Mouse (Mus musculus) CH12.LX (cell line): ENCODE data around the gene Itpr2. TPM values are rescaled to one million over a fixed set of nuclear protein-coding genes. Genes with fewer than 3 reads are reported as not detected.

ENCODE experiments used
- DNase-seq: peaks from one replicate; pipeline ENCODE4 v3.0.0-alpha.2; 2013; ENCODE audit errors: extremely low read depth
- H3K27ac ChIP-seq: 2 replicates; pipeline ENCODE4 v1.5.1; 2012; ENCODE audit warnings: low read depth, mild to moderate bottlenecking, control low read depth, moderate library complexity; ENCODE audit not compliant: insufficient read depth
- H3K27me3 ChIP-seq: replicated peaks from 2 replicates; pipeline ENCODE3; 2012; ENCODE audit warnings: inconsistent platforms
- H3K36me3 ChIP-seq, 2 experiments: replicated peaks in 1 of 2; 2 replicates each; pipeline versions ENCODE3 to v1.6.1; 2012; ENCODE audit warnings: inconsistent platforms in 1 of 2, low read length in 1 of 2, mild to moderate bottlenecking in 1 of 2, mixed read lengths in 1 of 2, moderate library complexity in 1 of 2; ENCODE audit not compliant: control insufficient read depth in 1 of 2, insufficient read depth in 1 of 2
- H3K4me1 ChIP-seq, 2 experiments: 2 replicates each; pipeline ENCODE4 v1.6.1; 2012; ENCODE audit warnings: inconsistent platforms in 1 of 2, moderate library complexity in 1 of 2; ENCODE audit not compliant: insufficient read depth in 2 of 2, control insufficient read depth in 1 of 2
- H3K4me2 ChIP-seq: 2 replicates; pipeline ENCODE4 v1.6.1; 2012; ENCODE audit warnings: low read depth, mild to moderate bottlenecking, control low read depth; ENCODE audit not compliant: poor library complexity, insufficient read depth, severe bottlenecking
- H3K4me3 ChIP-seq, 3 experiments: fragments of 150-350 bp in 1 of 3; sonication (generic) in 1 of 3; replicated peaks in 1 of 3; 2 replicates each; pipeline versions ENCODE3 to v1.5.1; 2011 to 2012; ENCODE audit warnings: low read depth in 2 of 3, low read length in 2 of 3, mild to moderate bottlenecking in 2 of 3, moderate library complexity in 2 of 3, control low read depth in 1 of 3, improper control_type of control experiment in 1 of 3, inconsistent platforms in 1 of 3, mixed read lengths in 1 of 3; ENCODE audit not compliant: poor library complexity in 1 of 3
- H3K79me2 ChIP-seq: replicated peaks from 2 replicates; pipeline ENCODE4 v1.6.1; 2012; ENCODE audit warnings: mild to moderate bottlenecking, moderate library complexity; ENCODE audit not compliant: control insufficient read depth, poor library complexity, insufficient read depth, severe bottlenecking; ENCODE audit errors: extremely low read depth
- H3K9ac ChIP-seq: 2 replicates; pipeline ENCODE4 v1.6.1; 2012; ENCODE audit warnings: low read depth, mild to moderate bottlenecking, control low read depth, moderate library complexity; ENCODE audit not compliant: insufficient read depth
- H3K9me3 ChIP-seq: replicated peaks from 2 replicates; pipeline ENCODE3; 2012; ENCODE audit warnings: low read length, inconsistent platforms, mixed read lengths
- CTCF ChIP-seq, 2 experiments: IDR thresholded peaks in 1 of 2; conservative IDR thresholded peaks in 1 of 2; 2 replicates each; pipeline ENCODE4 v1.5.1; 2011 to 2012; ENCODE audit warnings: low read depth in 2 of 2, low read length in 2 of 2, improper control_type of control experiment in 1 of 2, inconsistent platforms in 1 of 2, mild to moderate bottlenecking in 1 of 2, moderate library complexity in 1 of 2
- E2F4 ChIP-seq: IDR thresholded peaks from 2 replicates; pipeline ENCODE4 v1.6.1; 2011; ENCODE audit warnings: low read depth, low read length, improper control_type of control experiment; ENCODE audit not compliant: insufficient replicate concordance
- ELF1 ChIP-seq: IDR thresholded peaks from 2 replicates; pipeline ENCODE4 v1.6.1; 2014; ENCODE audit warnings: low read depth, mild to moderate bottlenecking, inconsistent platforms, low read length, improper control_type of control experiment
- ETS1 ChIP-seq: conservative IDR thresholded peaks from 2 replicates; pipeline ENCODE4 v1.6.1; 2012; ENCODE audit warnings: low read depth, mild to moderate bottlenecking, inconsistent platforms, low read length, improper control_type of control experiment, moderate library complexity
- JUN ChIP-seq: IDR thresholded peaks from 2 replicates; pipeline ENCODE4 v1.6.1; 2011; ENCODE audit warnings: low read depth, mild to moderate bottlenecking, low read length, improper control_type of control experiment, moderate library complexity; ENCODE audit not compliant: insufficient read depth
- KAT2A ChIP-seq: IDR thresholded peaks from 2 replicates; pipeline ENCODE4 v1.6.1; 2012; ENCODE audit warnings: low read length, improper control_type of control experiment, inconsistent platforms; ENCODE audit not compliant: insufficient replicate concordance
- MAFK ChIP-seq: IDR thresholded peaks from 2 replicates; pipeline ENCODE4 v1.6.1; 2011; ENCODE audit warnings: low read length, improper control_type of control experiment; ENCODE audit not compliant: insufficient replicate concordance
- MAX ChIP-seq: IDR thresholded peaks from 2 replicates; pipeline ENCODE4 v1.6.1; 2011; ENCODE audit warnings: low read length, improper control_type of control experiment
- MAZ ChIP-seq: IDR thresholded peaks from 2 replicates; pipeline ENCODE4 v1.6.1; 2012; ENCODE audit warnings: low read depth, mild to moderate bottlenecking, inconsistent platforms, low read length, improper control_type of control experiment, moderate library complexity
- MEF2A ChIP-seq: IDR thresholded peaks from 2 replicates; pipeline ENCODE4 v1.6.1; 2014; ENCODE audit warnings: low read depth, mild to moderate bottlenecking, inconsistent platforms, low read length, improper control_type of control experiment, borderline replicate concordance
- MXI1 ChIP-seq: IDR thresholded peaks from 2 replicates; pipeline ENCODE4 v1.6.1; 2011; ENCODE audit warnings: mild to moderate bottlenecking, low read depth, low read length, improper control_type of control experiment
- NELFE ChIP-seq: IDR thresholded peaks from 2 replicates; pipeline ENCODE4 v1.6.1; 2011; ENCODE audit warnings: low read depth, low read length, improper control_type of control experiment
- POLR2A ChIP-seq: IDR thresholded peaks from 2 replicates; pipeline ENCODE4 v1.6.1; 2011; ENCODE audit warnings: low read depth, mild to moderate bottlenecking, improper control_type of control experiment, low read length
- POLR2AphosphoS2 ChIP-seq: IDR thresholded peaks from 2 replicates; pipeline ENCODE4 v1.6.1; 2011; ENCODE audit warnings: low read depth, low read length, improper control_type of control experiment
- SMC3 ChIP-seq: IDR thresholded peaks from 2 replicates; pipeline ENCODE4 v1.6.1; 2011; ENCODE audit warnings: low read depth, low read length, improper control_type of control experiment
- TCF12 ChIP-seq: IDR thresholded peaks from 2 replicates; pipeline ENCODE4 v1.6.1; 2014; ENCODE audit warnings: low read depth, mild to moderate bottlenecking, inconsistent platforms, low read length, improper control_type of control experiment
- ZMIZ1 ChIP-seq: IDR thresholded peaks from 2 replicates; pipeline ENCODE4 v1.6.1; 2012; ENCODE audit warnings: low read depth, mild to moderate bottlenecking, inconsistent platforms, low read length, improper control_type of control experiment
- dilution Hi-C: fragments of 300-500 bp; cut with MboI; formaldehyde crosslinking; loops from 2 replicates; pipeline ENCODE4 v1.14.3; 2020; ENCODE audit warnings: low sequenced_read_pairs; ENCODE audit not compliant: extremely low pct_unique_long_range_greater_than_20kb, extremely low pct_ligation_motif_present
- in situ Hi-C: fragments of 300-500 bp; cut with MboI; formaldehyde crosslinking; loops from 3 replicates; pipeline ENCODE4 v1.14.3; 2019; ENCODE audit warnings: low sequenced_read_pairs, low pct_ligation_motif_present, low pct_unique_long_range_greater_than_20kb, mixed read lengths
- polyA plus RNA-seq: library from polyadenylated mRNA; unstranded; fragments of >175 nt; gene quantifications from 2 replicates; pipeline ENCODE4 v1.2.1, GENCODE M21; 2012; ENCODE audit warnings: low read depth; ENCODE audit not compliant: insufficient read length
- total RNA-seq, 2 experiments: library from RNA; depleted of rRNA; stranded (reverse); fragments of 300-350 nt in 1 of 2; fragments of >200 nt in 1 of 2; gene quantifications; 2 replicates each; pipeline ENCODE4 v1.2.3; 2012 to 2014

Itpr2 gene
- total and polyA plus RNA-seq, 3 experiments, result 3.5 to 8.9 (median 4.4) TPM

DNA sequence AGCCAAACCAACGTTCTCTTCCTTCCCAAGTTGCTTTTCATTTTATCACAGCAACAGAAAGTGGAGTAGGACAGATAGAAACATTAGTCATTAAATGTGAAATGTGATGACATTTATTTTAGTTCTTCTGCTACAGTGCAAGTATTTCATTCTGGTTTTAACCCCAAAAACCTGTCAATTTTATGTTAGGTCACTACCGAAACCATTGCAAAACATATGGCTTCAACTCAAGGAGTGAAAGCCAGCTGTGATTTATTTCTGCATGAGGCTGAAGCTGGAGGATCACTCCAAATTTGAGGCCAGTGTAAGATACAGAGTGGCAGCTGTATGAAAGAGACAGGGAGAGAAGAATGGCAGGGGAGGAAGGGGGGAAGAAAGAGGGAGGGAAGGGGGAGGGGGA is 85.6 kb downstream of the Itpr2 start:
- H3K27me3 ChIP-seq, result no peaks in the 10 kb centered on the region
- no peak overlapping the region for H3K27ac ChIP-seq
- no peak for DNase-seq
- no peaks in the 10 kb centered on the region; the same call in 1 of the 2 replicates for H3K79me2 ChIP-seq
- no peaks in the 10 kb centered on the region for H3K9me3 ChIP-seq
- TF ChIP-seq MAFK (no peak), POLR2AphosphoS2 (no peak), ETS1 (no peak)
- no peak overlapping the region for H3K4me2 ChIP-seq
- in situ Hi-C loops (loop anchor here (25.0 kb wide), 1 partner anchor 346 kb away; no protein-coding TSS in a partner anchor), dilution Hi-C loops (no loop called here)
- no peak overlapping the region for H3K9ac ChIP-seq
- peaks cover 5 to 13% of the 10 kb centered on the region in 2 experiments; a peak in 3 of 4 replicates for H3K4me1 ChIP-seq
- no peak overlapping the region for H3K4me3 ChIP-seq
- H3K36me3 ChIP-seq, result peaks cover 0 to 16% of the 10 kb centered on the region in 2 experiments

DNA sequence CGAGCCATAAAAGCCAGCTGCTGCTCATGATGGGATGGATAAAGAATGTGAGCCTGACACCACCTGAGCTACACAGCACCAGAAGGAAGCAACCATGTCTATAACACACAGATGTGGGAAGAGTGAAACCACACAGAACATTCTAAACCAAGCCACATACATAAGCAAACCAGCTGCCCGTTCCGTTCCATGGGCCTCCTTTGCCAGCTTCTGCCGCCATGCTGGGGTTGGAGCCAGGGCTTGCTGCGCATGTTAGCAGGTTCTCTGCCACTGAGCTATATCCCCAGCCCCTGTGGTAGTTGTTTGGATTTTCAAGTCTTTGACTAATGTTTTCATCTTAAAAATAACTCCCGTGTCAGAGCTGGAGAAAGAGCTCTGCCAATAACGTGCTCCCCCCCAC is 87.9 kb downstream of the Itpr2 start:
- dilution Hi-C loops (no loop called here), in situ Hi-C loops (loop anchor here (25.0 kb wide), 1 partner anchor 348 kb away; no protein-coding TSS in a partner anchor)
- Histone ChIP-seq H3K4me3 (no peak overlapping the region), H3K79me2 (no peaks in the 10 kb centered on the region; the same call in 1 of the 2 replicates), H3K4me1 (peaks cover 5 to 27% of the 10 kb centered on the region in 2 experiments; a peak in 3 of 4 replicates), H3K27ac (no peak overlapping the region), H3K27me3 (no peaks in the 10 kb centered on the region), H3K9me3 (no peaks in the 10 kb centered on the region), H3K4me2 (no peak overlapping the region), H3K36me3 (peaks cover 0 to 11% of the 10 kb centered on the region in 2 experiments), H3K9ac (no peak overlapping the region)
- DNase-seq, result no peak
- TF ChIP-seq ELF1 (no peak), KAT2A (no peak), MAZ (no peak), JUN (no peak), POLR2A (no peak), MEF2A (no peak), TCF12 (no peak), ZMIZ1 (no peak), MXI1 (no peak), MAX (no peak), NELFE (no peak), POLR2AphosphoS2 (no peak), E2F4 (no peak), SMC3 (no peak), CTCF (conservative IDR thresholded peaks at IDR 0.05 in 1 of 2, IDR thresholded peaks at IDR 0.05 in 1 of 2; ENCODE audit: low read depth in 2 of 2, low read length in 2 of 2) (no peak)
